Mouse (Mus musculus) small intestine, adult 2 months (tissue): ENCODE data around the gene Entpd1. TPM values are rescaled to one million over a fixed set of nuclear protein-coding genes. Genes with fewer than 3 reads are reported as not detected.
"Not testable (repeated sequence)": the region's sequence is repeated elsewhere in the genome, so short reads cannot be mapped to it uniquely, and the experiment has no call there.

Experiments
- H3K27ac ChIP-seq: fragments of 200-500 bp; 2 replicates; pipeline ENCODE4 v1.5.1; 2012; ENCODE audit warnings: low read depth, low read length, control low read depth, inconsistent platforms; ENCODE audit not compliant: insufficient read depth
- H3K27me3 ChIP-seq: fragments of 200-500 bp; 2 replicates; pipeline ENCODE4 v1.6.1; 2012; ENCODE audit warnings: mild to moderate bottlenecking, moderate library complexity, low read length, inconsistent platforms; ENCODE audit not compliant: control insufficient read depth, insufficient read depth
- H3K36me3 ChIP-seq: fragments of 200-500 bp; 2 replicates; pipeline ENCODE4 v1.6.1; 2012; ENCODE audit warnings: mild to moderate bottlenecking, low read length, control low read depth, inconsistent platforms; ENCODE audit not compliant: control insufficient read depth, insufficient read depth
- H3K4me1 ChIP-seq: fragments of 200-500 bp; 2 replicates; pipeline ENCODE4 v1.6.1; 2012; ENCODE audit warnings: low read length, inconsistent platforms, mixed read lengths; ENCODE audit not compliant: control insufficient read depth, insufficient read depth, insufficient read length
- H3K4me3 ChIP-seq: fragments of 200-500 bp; 2 replicates; pipeline ENCODE4 v1.5.1; 2012; ENCODE audit warnings: low read depth, mild to moderate bottlenecking, control low read depth, inconsistent platforms, low read length, moderate library complexity
- CTCF ChIP-seq: fragments of 200-500 bp; IDR thresholded peaks from 2 replicates; pipeline ENCODE4 v1.5.1; 2012; ENCODE audit warnings: low read depth, mild to moderate bottlenecking, control low read depth, inconsistent platforms, low read length, moderate library complexity, mixed read lengths; ENCODE audit not compliant: insufficient replicate concordance, insufficient read length; ENCODE audit errors: extremely low read depth
- POLR2A ChIP-seq: fragments of 200-500 bp; IDR thresholded peaks from 2 replicates; pipeline ENCODE4 v1.6.1; 2012; ENCODE audit warnings: low read depth, mild to moderate bottlenecking, control low read depth, inconsistent platforms, low read length, moderate library complexity
- WGBS: fragments of 180-500 bp; shearing (Covaris S2); methylation state at CpG from one replicate; pipeline ENCODE4 v1.1.7; 2018; 5-methylcytosine and 5-hydroxymethylcytosine counted together
- polyA plus RNA-seq: library from polyadenylated mRNA; depleted of rRNA; stranded (reverse); fragments of >200 nt; gene quantifications from 2 replicates; pipeline ENCODE4 v1.2.3, GENCODE M21; 2012

Entpd1 gene
- polyA plus RNA-seq, 1 experiment = 4.6 TPM

DNA sequence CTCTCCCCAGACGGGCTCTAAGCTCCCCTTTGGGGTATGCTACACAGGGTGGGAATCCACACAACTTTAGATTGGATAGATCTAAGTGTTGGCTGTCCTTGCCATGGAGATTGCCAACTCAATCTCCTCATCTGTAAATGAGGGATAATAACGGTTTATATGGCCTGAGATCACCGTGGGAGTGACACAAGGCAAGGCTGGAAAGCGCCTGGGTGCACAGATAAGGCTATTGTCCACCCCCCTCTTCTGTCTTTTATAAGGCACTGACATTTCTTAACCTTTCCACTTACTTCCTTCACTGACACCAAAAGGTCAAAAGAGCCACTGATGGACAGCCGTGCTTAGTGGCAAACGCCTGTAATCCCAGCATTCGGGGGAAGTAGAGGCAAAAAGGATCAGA, 25.3 kb upstream of the Entpd1 start:
- 24% methylated on average over 7 of the region's 7 CpGs for WGBS
- TF ChIP-seq CTCF (no peak), POLR2A (no peak)
- peak overlapping the region; percentile 30 for H3K4me3 ChIP-seq

DNA sequence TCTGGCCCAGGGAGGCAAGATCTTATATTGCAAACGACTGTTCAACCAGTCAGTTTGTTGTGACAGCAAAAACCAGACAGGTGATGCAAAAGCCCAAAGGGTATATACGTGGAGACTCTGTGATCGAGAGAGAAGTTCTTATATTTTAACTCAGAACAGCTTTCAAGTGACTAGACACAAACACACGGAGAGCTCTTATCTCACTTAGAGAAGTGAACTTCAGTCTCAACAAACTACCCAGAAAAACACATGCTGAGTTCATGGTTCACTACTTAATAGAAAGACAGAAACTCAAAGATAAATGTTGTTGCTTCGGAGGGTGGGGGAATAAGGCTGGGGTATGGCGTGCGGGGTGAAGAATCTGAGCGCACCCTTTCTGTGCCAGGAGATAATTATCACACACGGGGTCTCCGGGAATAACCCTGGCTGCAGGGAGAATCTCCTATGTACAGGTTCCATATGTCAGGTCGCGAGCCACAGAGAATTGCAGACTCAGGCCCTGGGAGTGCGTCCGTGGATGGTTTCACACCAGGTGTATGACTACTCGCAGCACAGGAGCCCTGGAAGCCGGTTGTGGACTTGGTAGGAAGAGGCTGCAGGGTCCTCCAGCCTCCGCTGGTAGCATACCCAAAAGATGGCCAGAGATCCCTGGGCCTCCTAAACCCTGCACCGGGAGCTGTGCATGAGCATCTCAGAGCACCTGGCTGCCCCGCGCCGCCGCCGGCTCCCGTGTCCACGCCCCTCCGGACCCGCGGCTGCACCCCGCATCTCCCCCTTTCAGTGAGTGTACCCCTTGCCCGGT, 24.5 kb upstream of the Entpd1 start:
- Histone ChIP-seq H3K27ac (peak overlapping the region; percentile 86), H3K27me3 (no peaks in the 10 kb centered on the region), H3K36me3 (peaks cover 7% of the 10 kb centered on the region; the same call in 1 of the 2 replicates), H3K4me1 (peaks cover 20% of the 10 kb centered on the region; the same call in 1 of the 2 replicates), H3K4me3 (peak overlapping the region; percentile 85)
- WGBS = 2% methylated on average over 30 of the region's 30 CpGs
- TF ChIP-seq POLR2A = no peak
- no peak for TF ChIP-seq CTCF

More for the DNA sequence above, 25.3 kb upstream of the Entpd1 start:
- Histone ChIP-seq H3K27ac (peak overlapping the region; percentile 86; the same call in 1 of the 2 replicates), H3K4me1 (peaks cover 28% of the 10 kb centered on the region; the same call in 1 of the 2 replicates), H3K36me3 (peaks cover 14% of the 10 kb centered on the region), H3K27me3 (no peaks in the 10 kb centered on the region)

DNA sequence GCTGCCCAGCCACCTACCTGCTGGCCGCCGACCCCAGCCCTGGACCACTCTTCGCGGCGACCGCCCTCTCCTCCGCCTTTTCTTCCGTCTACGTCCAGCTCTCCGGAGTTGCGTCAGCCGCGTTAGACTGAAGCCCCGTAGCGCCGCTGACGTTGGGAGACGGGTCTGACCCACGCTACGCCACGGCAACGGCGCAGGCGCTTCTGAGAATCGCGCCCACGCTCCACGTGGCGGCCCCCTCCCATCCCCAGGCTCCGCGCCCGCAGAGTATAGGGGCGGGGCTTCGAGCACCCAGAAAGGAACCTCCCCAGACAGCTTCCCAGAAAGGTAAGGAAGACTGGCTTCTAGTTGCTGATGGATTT, 23.9 kb upstream of the Entpd1 start, which contains the start of gene Aldh18a1:
TSS of gene Aldh18a1 (minus strand) at position 171 of the 362 bp plus-strand sequence.
- Histone ChIP-seq H3K36me3 (peaks cover 5% of the 10 kb centered on the region; the same call in 1 of the 2 replicates), H3K4me3 (peak within 1 kb of the TSS; percentile 85), H3K4me1 (peaks cover 20% of the 10 kb centered on the region; the same call in 1 of the 2 replicates), H3K27me3 (no peaks in the 10 kb centered on the region), H3K27ac (peak within 1 kb of the TSS; percentile 86)
- WGBS = under 1% methylated on average over 34 of the region's 34 CpGs
- TF ChIP-seq CTCF (no peak), POLR2A (peak; percentile 13; the same call in 1 of the 2 replicates)

DNA sequence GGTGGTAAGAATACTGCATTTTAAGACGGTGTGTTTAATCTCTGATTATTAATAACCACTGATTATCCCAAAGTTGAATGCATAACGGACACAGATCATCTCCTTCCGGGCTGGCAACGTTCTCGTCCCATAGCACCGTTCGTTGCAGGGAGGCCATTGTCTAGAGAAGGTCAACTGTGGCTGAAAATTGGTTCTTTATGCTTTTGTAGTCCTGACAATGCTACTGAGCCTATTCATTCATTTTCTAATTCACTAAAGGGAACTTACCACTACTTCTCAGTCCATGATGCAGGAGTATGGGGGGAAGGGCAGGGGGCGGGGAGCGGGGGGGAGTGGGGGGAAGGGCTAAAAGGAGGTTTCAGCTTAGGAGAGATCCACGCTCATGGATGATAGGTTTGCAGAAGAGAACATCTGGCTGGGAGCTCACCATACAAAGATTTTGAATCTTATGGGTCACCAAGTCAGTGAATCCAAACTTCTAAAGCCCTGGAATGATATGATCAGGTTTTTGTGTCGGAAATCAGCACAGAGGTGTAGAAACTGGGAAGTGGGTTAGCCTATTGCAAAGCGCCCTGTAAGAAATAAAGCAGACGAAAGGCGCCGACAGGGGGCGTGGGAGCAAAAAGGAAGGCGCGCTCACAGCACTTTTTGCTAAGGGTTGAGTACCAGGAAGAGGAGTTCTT, 23.2 kb upstream of the Entpd1 start:
- Histone ChIP-seq H3K27me3 (no peaks in the 10 kb centered on the region), H3K4me1 (peaks cover 17% of the 10 kb centered on the region; the same call in 1 of the 2 replicates), H3K27ac (peak overlapping the region; percentile 86), H3K36me3 (0 out of 2 replicates have a peak, but pooled peaks cover under 1% of the 10 kb centered on the region), H3K4me3 (peak overlapping the region; percentile 85)
- under 1% methylated on average over 18 of the region's 18 CpGs for WGBS
- TF ChIP-seq CTCF = peak; percentile 90; the same call in 1 of the 2 replicates
- TF ChIP-seq POLR2A = no peak

DNA sequence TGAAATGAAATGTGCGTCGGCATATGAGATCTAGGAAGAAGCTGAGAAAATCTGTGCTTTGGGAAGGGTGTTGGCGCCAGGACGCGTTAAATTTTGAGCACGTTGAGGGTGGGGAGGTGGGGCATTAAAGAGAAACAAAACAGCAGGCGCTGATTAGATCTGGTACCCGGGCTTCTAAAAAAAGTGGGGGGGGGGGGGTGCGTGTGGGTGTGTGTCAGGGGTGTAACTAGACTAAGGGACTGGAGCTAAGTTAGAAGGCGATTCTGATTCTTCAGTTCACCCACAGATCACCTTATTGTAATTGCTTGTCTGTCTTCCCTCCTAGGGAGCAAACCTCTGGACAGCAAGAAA, 22.7 kb upstream of the Entpd1 start:
- H3K36me3 ChIP-seq = no peaks in the 10 kb centered on the region
- H3K27me3 ChIP-seq = no peaks in the 10 kb centered on the region
- 0% methylated on average over 10 of the region's 10 CpGs for WGBS
- H3K27ac ChIP-seq = peak overlapping the region; percentile 84
- peaks cover 16% of the 10 kb centered on the region; the same call in 1 of the 2 replicates for H3K4me1 ChIP-seq
- H3K4me3 ChIP-seq = peak overlapping the region; percentile 79
- no peak for TF ChIP-seq POLR2A
- TF ChIP-seq CTCF = no peak

DNA sequence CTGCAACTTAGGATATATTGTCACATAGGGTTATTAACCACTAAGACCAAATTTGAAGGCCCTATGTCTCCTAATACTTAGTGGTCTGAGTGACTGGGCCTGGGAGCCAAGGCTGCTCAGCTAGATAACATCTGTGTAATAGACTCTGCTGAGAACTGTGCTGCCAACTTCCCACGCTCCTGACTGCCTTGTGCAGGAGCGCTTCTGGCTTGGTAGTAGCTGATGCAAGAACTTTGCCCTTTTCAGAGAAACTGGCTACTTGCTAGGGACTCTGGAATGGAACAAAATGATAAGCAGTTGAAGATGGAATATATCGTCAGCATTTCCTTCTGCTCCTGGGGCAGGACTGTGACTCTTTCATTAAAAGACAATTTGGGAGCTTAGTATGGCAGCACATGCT, 16.9 kb upstream of the Entpd1 start:
- Histone ChIP-seq H3K27me3 (no peaks in the 10 kb centered on the region), H3K4me3 (no peak overlapping the region), H3K4me1 (peaks cover 5% of the 10 kb centered on the region; the same call in 1 of the 2 replicates), H3K36me3 (peaks cover 5% of the 10 kb centered on the region), H3K27ac (no peak overlapping the region)
- 35% methylated on average over 3 of the region's 3 CpGs for WGBS
- TF ChIP-seq POLR2A (no peak), CTCF (no peak)

DNA sequence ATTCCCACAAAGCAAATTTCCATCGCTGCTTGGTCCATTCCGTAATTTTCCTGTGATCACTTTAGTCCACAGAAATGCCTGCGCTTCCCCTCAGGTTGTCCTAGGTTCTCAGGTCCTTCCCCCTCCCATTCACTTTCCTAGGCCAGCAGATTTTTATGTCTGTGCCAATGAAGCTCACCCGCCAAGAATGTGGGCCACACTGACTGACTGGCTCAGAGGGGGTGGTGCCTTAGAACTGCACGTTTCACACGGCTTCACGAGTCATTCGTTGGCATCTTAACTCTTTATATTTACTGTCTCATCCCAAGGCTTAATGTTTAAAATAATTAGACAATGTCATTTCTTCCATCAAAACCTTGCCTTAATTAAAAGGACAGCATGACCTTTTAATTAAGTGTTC, 16.3 kb upstream of the Entpd1 start:
- H3K36me3 ChIP-seq = peaks cover 5% of the 10 kb centered on the region
- no peaks in the 10 kb centered on the region for H3K27me3 ChIP-seq
- H3K27ac ChIP-seq = no peak overlapping the region
- 72% methylated on average over 8 of the region's 8 CpGs for WGBS
- H3K4me1 ChIP-seq = peaks cover 5% of the 10 kb centered on the region; the same call in 1 of the 2 replicates
- no peak for TF ChIP-seq CTCF
- TF ChIP-seq POLR2A = no peak
- H3K4me3 ChIP-seq = no peak overlapping the region

DNA sequence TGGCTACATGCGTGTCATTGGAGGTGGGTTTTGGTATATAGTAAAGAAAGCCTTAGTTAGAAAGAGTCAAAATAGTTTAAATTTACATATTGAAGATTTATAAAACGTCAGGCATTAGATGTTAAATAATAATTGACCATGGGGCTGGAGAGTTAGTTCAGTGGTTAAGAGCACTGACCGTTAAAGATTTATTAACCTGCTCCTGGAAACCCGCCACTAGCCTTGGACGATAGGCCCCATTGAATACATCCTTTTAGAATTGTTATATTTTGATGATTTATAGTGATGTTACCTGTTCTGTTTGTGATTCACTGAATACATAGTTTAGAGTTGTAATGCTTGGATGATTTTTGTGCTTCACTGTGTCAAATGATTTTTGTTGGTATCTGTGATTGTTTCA, 11.3 kb upstream of the Entpd1 start:
- H3K27me3 ChIP-seq, H3K4me3 ChIP-seq, H3K27ac ChIP-seq, H3K4me1 ChIP-seq: not testable (repeated sequence)
- peaks cover 13% of the 10 kb centered on the region for H3K36me3 ChIP-seq
- WGBS = 93% methylated on average over 5 of the region's 5 CpGs
